ENCODE assay signal across 7 mouse cellular contexts in the genomic region with DNA sequence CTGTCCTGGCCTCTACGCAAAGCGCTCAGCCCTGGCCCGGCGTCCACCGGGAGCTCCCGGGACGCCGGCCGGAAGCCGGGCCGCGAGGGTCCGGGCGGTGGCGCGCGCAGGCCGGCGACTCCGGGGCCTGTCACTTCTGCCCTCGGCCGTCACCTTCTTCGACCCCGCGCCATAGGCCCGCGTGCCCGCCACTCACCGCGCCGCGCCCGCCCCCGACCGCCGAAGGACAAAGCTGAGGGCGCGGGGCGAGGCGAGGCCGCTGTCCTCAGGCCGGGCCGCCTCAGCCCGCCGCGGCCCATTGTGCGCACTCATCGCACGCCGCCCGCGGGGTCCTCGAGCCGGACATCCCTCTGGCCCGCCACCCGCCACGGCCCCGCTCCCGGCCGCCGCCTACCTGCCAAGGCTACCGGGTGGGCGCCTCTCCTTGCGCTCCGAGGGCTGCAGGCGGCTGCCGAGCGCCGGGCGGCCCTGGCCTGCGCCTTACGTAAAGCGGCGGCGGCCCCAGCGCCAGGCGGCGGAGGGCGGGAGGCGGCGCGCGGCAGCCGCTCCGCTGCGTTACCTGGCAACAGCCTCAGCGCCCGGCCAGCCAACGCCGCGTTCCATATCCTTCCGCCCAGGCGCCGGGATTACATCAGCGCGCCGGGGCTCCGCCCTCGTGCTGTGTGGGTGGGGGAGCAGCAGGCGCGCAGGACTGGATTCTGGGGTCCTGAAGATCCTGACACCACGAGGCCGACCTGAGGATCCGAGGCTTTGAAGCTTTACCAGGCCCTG. TPM values are rescaled to one million over a fixed set of nuclear protein-coding genes. Genes with fewer than 3 reads are reported as not detected.
DNase-seq lines count a peak whose midpoint lies in the region; ATAC-seq and TF ChIP-seq lines count a peak whose summit lies in the region.

TSS of gene D5Ertd579e (minus strand) at position 564 of the 771 bp plus-strand sequence.

- peak; percentile 79; the same call in 1 of the 2 replicates for TF ChIP-seq POLR2A in small intestine, adult 2 months (IDR thresholded peaks at IDR 0.05; ENCODE audit: low read depth, low read length)

- H3K9ac ChIP-seq in intestine, postnatal 0 days (ENCODE audit: low read depth, low read length), result peak within 1 kb of the TSS; percentile 89
- peak within 1 kb of the TSS; percentile 87 for H3K9ac ChIP-seq in midbrain, embryonic 12.5 days (replicated peaks)

- 0 out of 2 replicates have a peak, but pooled peaks cover 4% of the 10 kb centered on the region for H3K4me1 ChIP-seq in intestine, postnatal 0 days (replicated peaks; ENCODE audit: control insufficient read depth, insufficient read depth, low read length)
- H3K4me1 ChIP-seq in midbrain, embryonic 12.5 days, result peaks cover 15% of the 10 kb centered on the region
- H3K4me1 ChIP-seq in small intestine, adult 2 months (ENCODE audit: control insufficient read depth, insufficient read depth, insufficient read length, low read length), result peaks cover 26% of the 10 kb centered on the region

- H3K36me3 ChIP-seq in intestine, postnatal 0 days (ENCODE audit: control insufficient read depth, insufficient read depth), result no peaks in the 10 kb centered on the region
- no peaks in the 10 kb centered on the region for H3K36me3 ChIP-seq in midbrain, embryonic 12.5 days
- 0 out of 2 replicates have a peak, but pooled peaks cover 2% of the 10 kb centered on the region for H3K36me3 ChIP-seq in small intestine, adult 2 months (ENCODE audit: control insufficient read depth, insufficient read depth, low read length)

- peak within 1 kb of the TSS; percentile 78 for H3K4me2 ChIP-seq in intestine, postnatal 0 days (replicated peaks; ENCODE audit: low read depth)
- peak within 1 kb of the TSS; percentile 76 for H3K4me2 ChIP-seq in midbrain, embryonic 12.5 days (replicated peaks)

- H3K9me3 ChIP-seq in intestine, postnatal 0 days (ENCODE audit: control insufficient read depth), result no peaks in the 10 kb centered on the region
- H3K9me3 ChIP-seq in midbrain, embryonic 12.5 days, result no peaks in the 10 kb centered on the region

- H3K4me3 ChIP-seq in intestine, postnatal 0 days (ENCODE audit: low read depth, low read length), result peak within 1 kb of the TSS; percentile 76
- peak within 1 kb of the TSS; percentile 71 for H3K4me3 ChIP-seq in midbrain, embryonic 12.5 days
- peak within 1 kb of the TSS; percentile 99 for H3K4me3 ChIP-seq in small intestine, adult 2 months (ENCODE audit: low read depth, low read length)

- H3K27me3 ChIP-seq in intestine, postnatal 0 days (replicated peaks; ENCODE audit: control insufficient read depth, insufficient read depth, low read length), result no peaks in the 10 kb centered on the region
- H3K27me3 ChIP-seq in midbrain, embryonic 12.5 days, result 0 out of 2 replicates have a peak, but pooled peaks cover 5% of the 10 kb centered on the region
- H3K27me3 ChIP-seq in small intestine, adult 2 months (ENCODE audit: control insufficient read depth, insufficient read depth, low read length), result no peaks in the 10 kb centered on the region

- peak within 1 kb of the TSS; percentile 95 for H3K27ac ChIP-seq in intestine, postnatal 0 days (ENCODE audit: low read depth, low read length)
- peak within 1 kb of the TSS; percentile 96 for H3K27ac ChIP-seq in midbrain, embryonic 12.5 days (replicated peaks)
- peak within 1 kb of the TSS; percentile 93 for H3K27ac ChIP-seq in small intestine, adult 2 months (ENCODE audit: insufficient read depth, low read depth, low read length)

- peak; percentile 84 for ATAC-seq in intestine, postnatal 0 days
- peak; percentile 94 for ATAC-seq in midbrain, embryonic 12.5 days (ENCODE audit: low FRiP score, low read depth)

- DNase-seq in adrenal gland, adult 8-10 months, result peak; percentile 90
- DNase-seq in embryo, embryonic 9.5 days (ENCODE audit: extremely low spot score), result peak; percentile 94
- DNase-seq in gonadal fat pad, adult 2 months (ENCODE audit: low read depth), result no peak
- peak; percentile 93 for DNase-seq in left cerebral cortex, postnatal 4 days

- intact Hi-C loops in left cerebral cortex, postnatal 4 days (cut with DNase I), result no loop called here

- TF ChIP-seq CTCF in intestine, postnatal 0 days (IDR thresholded peaks at IDR 0.05; ENCODE audit: low read depth), result peak; percentile 18; the same call in 1 of the 2 replicates
- TF ChIP-seq CTCF in small intestine, adult 2 months (IDR thresholded peaks at IDR 0.05; ENCODE audit: extremely low read depth, insufficient read length, insufficient replicate concordance, low read depth, low read length), result no peak

- WGBS in intestine, postnatal 0 days, result under 1% methylated on average over 79 of the region's 104 CpGs
- under 1% methylated on average over 94 of the region's 104 CpGs for WGBS in midbrain, embryonic 12.5 days
- WGBS in small intestine, adult 2 months, result under 1% methylated on average over 104 of the region's 104 CpGs

RNA-seq across cellular contexts. Expression of gene D5Ertd579e, which starts in this region (rescaled TPM):
- 10 to 100 TPM; 64.5 to 98.4 (median 79.4) TPM for total RNA-seq in adrenal gland, adult 8-10 months (2022)
- 34.1 and 45.9 TPM in 2 replicates for polyA plus RNA-seq in gonadal fat pad, adult 2 months (2012; rRNA removed)
- 19.6 and 22.5 TPM in 2 replicates for polyA plus RNA-seq in intestine, postnatal 0 days (2015; fragmentation: Nextera tagmentation; extraction: Ambion mirVana)
- 10 to 100 TPM; 82.6 to 89.0 TPM for total RNA-seq in left cerebral cortex, postnatal 4 days (2021)
- polyA plus RNA-seq in midbrain, embryonic 12.5 days (2016; fragmentation: Nextera tagmentation; extraction: Ambion mirVana), result 44.6 and 50.3 TPM in 2 replicates
- 14.4 and 27.4 TPM in 2 replicates for polyA plus RNA-seq in small intestine, adult 2 months (2012; rRNA removed)
